Mouse (Mus musculus): ENCODE measurements around the gene Gm28635. TPM values are rescaled to one million over a fixed set of nuclear protein-coding genes. Genes with fewer than 3 reads are reported as not detected.

Gm28635 gene
- polyA plus RNA-seq (2012; rRNA removed) = not detected in 2 replicates

DNA sequence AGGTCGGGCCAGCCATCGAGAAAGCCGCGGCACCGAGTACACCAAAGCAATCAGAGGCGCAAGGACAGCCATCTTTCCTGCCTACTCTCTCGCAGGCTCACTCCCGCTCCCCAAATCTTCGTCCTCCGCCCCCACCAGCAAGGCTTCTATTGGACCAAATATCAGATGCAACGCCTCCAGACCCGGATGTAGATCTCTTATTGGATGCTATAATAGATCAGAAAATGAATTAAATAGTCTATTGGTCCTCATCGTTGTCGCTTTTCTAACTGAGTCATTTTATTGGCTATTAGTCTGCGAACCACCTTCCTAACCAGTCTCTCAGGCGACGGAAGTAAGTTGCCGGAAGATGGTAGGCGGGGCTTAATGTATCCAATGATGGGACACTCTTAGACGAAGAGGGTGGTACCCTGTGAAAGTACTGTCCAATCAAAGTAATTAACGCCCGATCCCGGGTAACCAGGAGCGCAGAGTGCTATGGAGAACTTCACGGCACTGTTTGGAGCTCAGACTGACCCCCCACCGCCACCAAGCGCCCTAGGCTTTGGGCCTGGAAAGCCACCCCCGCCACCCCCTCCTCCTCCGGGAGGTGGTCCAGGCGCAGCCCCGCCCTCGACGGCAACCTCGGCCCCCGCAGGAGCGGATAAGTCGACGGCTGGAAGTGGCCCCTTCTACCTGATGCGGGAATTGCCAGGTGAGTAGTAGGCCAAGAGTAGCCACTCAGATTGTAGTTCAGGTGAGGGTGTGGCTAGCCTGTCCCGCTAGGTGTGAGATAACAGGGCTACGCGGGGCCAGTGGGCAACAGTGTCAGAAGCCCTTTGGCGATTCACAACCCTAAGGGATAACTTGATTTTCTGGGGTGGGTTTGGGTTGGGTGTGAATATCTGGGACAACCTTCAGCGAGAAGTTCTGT, at the start of gene Gm28635, which contains the start of gene Med19:
Gene Gm28635, minus strand, starts transcription at position 74 of the 913 bp plus-strand sequence.
Gene Med19, plus strand, starts transcription at position 435 of the 913 bp plus-strand sequence.
- Histone ChIP-seq H3K27me3 (ENCODE audit: control insufficient read depth, insufficient read depth, low read length) (no peaks in the 10 kb centered on the region), H3K4me3 (ENCODE audit: extremely low read depth, insufficient read depth, insufficient read length) (peak within 1 kb of the TSS; percentile 86), H3K36me3 (ENCODE audit: control insufficient read depth, insufficient read depth, low read length) (peaks cover 10% of the 10 kb centered on the region), H3K27ac (ENCODE audit: insufficient read depth, low read length) (peak within 1 kb of the TSS; percentile 61), H3K4me1 (ENCODE audit: control insufficient read depth, insufficient read depth, insufficient read length) (no peaks in the 10 kb centered on the region; the same call in 1 of the 2 replicates)
- WGBS = under 1% methylated on average over 43 of the region's 44 CpGs
- no peak for TF ChIP-seq CTCF (IDR thresholded peaks at IDR 0.05; ENCODE audit: extremely low read depth, insufficient read depth, insufficient read length, insufficient replicate concordance)
- 0 out of 2 replicates have a peak, but pooled peaks have one; percentile 29 for TF ChIP-seq POLR2A (IDR thresholded peaks at IDR 0.05; ENCODE audit: low read depth, low read length)
- peak; percentile 88 to 99 for DNase-seq (ENCODE audit: low read depth in 1 of 2, low spot score in 2 of 2)

DNA sequence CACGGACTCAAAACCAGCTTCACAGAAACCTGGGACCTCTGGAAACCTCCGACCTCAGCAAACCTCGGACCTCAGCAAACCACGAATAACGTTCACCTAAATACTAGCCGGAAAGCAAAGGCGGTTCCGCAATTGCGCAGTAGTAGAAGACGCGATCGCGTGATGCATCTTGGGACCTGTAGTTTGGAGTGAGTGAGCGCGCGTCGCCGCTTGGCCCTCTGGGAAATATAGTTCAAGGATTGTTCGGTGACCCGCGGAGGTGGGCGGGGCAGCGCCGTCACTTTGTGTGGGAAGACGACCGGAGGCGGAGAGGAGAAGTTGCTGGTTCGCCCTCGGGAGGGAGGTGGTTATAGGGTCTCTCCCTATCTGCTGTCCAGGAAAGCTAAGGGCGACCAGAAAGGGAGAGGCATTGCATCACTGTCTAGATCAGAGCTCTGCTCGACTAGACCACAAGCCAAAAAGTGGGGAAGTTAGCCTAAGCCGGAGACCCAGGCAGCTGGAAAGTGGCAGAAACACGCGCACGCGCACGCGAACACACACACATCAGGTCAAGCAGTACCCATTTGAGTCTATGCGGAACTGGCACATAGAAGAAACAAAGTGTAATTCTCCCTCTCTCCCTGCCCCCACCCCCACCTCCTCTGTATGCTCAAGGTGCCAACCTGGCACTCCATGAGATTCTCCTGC, 49.5 kb upstream of the Gm28635 start, which contains the start of gene Clp1:
Gene Clp1, minus strand, starts transcription at position 179 of the 687 bp plus-strand sequence.
- WGBS = under 1% methylated on average over 39 of the region's 39 CpGs
- Histone ChIP-seq H3K27ac (ENCODE audit: insufficient read depth, low read length) (peak within 1 kb of the TSS; percentile 96), H3K36me3 (ENCODE audit: control insufficient read depth, insufficient read depth, low read length) (peaks cover 14% of the 10 kb centered on the region), H3K4me1 (ENCODE audit: control insufficient read depth, insufficient read depth, insufficient read length) (peaks cover 7% of the 10 kb centered on the region), H3K4me3 (ENCODE audit: extremely low read depth, insufficient read depth, insufficient read length) (peak within 1 kb of the TSS; percentile 80), H3K27me3 (ENCODE audit: control insufficient read depth, insufficient read depth, low read length) (no peaks in the 10 kb centered on the region)
- TF ChIP-seq CTCF (IDR thresholded peaks at IDR 0.05; ENCODE audit: extremely low read depth, insufficient read depth, insufficient read length, insufficient replicate concordance) (no peak), POLR2A (IDR thresholded peaks at IDR 0.05; ENCODE audit: low read depth, low read length) (peak; percentile 67)
- DNase-seq (ENCODE audit: low read depth in 1 of 2, low spot score in 2 of 2) = peak; percentile 94 to 96

DNA sequence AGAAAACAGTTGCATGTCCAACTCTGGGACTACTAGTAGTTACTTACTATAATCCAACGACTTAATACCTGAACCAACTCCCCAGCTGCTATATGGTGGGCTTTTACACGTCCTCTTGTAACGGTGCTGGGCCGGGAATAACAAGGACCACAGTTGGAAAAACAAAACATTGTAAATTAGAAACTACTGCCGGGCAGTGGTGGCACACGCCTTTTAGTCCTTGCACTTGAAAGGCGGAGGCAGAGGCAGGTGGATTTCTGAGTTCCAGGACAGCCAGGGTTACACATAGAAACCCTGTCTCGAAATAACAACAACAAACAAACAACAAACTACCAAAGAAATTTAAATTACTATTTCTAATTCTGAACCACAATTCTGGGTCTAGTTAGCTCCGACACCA, 48.9 kb upstream of the Gm28635 start:
- Histone ChIP-seq H3K4me1 (ENCODE audit: control insufficient read depth, insufficient read depth, insufficient read length) (peaks cover 7% of the 10 kb centered on the region), H3K27ac (ENCODE audit: insufficient read depth, low read length) (peak overlapping the region; percentile 36; the same call in 1 of the 2 replicates), H3K36me3 (ENCODE audit: control insufficient read depth, insufficient read depth, low read length) (peaks cover 14% of the 10 kb centered on the region), H3K4me3 (ENCODE audit: extremely low read depth, insufficient read depth, insufficient read length) (peak overlapping the region; percentile 80), H3K27me3 (ENCODE audit: control insufficient read depth, insufficient read depth, low read length) (no peaks in the 10 kb centered on the region)
- TF ChIP-seq POLR2A (IDR thresholded peaks at IDR 0.05; ENCODE audit: low read depth, low read length) (no peak), CTCF (IDR thresholded peaks at IDR 0.05; ENCODE audit: extremely low read depth, insufficient read depth, insufficient read length, insufficient replicate concordance) (no peak)
- no peak for DNase-seq (ENCODE audit: low read depth in 1 of 2, low spot score in 2 of 2)
- 2% methylated on average over 9 of the region's 9 CpGs for WGBS

DNA sequence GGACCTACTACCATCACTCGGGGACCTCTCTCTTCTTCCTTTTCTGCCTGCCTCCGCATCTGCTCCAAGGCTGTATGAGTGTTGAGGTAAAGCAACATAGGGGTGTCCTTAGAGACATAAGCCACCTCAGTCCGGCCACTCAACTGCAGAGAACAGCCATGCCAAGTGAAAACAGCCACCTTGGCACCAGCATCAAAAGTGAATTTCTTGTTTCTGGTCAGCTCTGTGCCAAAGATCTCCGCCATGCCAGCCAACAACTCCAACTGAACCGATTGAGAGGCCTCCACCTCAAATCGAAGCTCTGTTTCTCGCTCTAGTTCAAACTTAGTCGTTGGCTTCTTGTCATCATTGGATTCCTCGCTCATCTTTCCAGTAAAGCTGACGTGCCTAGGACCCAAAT, 47.9 kb upstream of the Gm28635 start:
- Histone ChIP-seq H3K27me3 (ENCODE audit: control insufficient read depth, insufficient read depth, low read length) (no peaks in the 10 kb centered on the region), H3K27ac (ENCODE audit: insufficient read depth, low read length) (no peak overlapping the region), H3K36me3 (ENCODE audit: control insufficient read depth, insufficient read depth, low read length) (peaks cover 15% of the 10 kb centered on the region), H3K4me3 (ENCODE audit: extremely low read depth, insufficient read depth, insufficient read length) (no peak overlapping the region), H3K4me1 (ENCODE audit: control insufficient read depth, insufficient read depth, insufficient read length) (peaks cover 7% of the 10 kb centered on the region)
- DNase-seq (ENCODE audit: low read depth in 1 of 2, low spot score in 2 of 2) = no peak
- 88% methylated on average over 10 of the region's 10 CpGs for WGBS
- TF ChIP-seq CTCF (IDR thresholded peaks at IDR 0.05; ENCODE audit: extremely low read depth, insufficient read depth, insufficient read length, insufficient replicate concordance) = no peak
- TF ChIP-seq POLR2A (IDR thresholded peaks at IDR 0.05; ENCODE audit: low read depth, low read length) = no peak

DNA sequence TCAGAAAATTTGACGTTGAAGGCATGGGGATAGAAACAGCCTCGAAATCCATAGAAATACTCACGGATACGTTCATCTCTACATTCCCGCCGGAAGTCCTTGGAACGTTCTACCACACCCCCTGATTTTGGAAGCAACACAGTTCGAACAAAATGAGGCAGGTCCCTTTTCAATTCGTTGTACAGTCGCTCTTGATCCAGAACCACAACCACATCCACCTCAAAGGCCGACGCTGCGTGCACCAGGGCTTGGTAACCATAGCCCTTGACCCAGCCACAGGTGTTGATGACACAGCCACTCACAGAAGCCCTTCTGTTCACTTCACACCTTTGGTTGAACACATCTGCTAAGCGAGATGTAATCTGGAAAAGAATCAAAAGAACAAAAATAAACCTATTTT, 46.0 kb upstream of the Gm28635 start:
- 84% methylated on average over 14 of the region's 14 CpGs for WGBS
- DNase-seq (ENCODE audit: low read depth in 1 of 2, low spot score in 2 of 2) = no peak
- no peak overlapping the region for H3K27ac ChIP-seq (ENCODE audit: insufficient read depth, low read length)
- peaks cover 15% of the 10 kb centered on the region for H3K36me3 ChIP-seq (ENCODE audit: control insufficient read depth, insufficient read depth, low read length)
- H3K4me3 ChIP-seq (ENCODE audit: extremely low read depth, insufficient read depth, insufficient read length) = no peak overlapping the region
- peaks cover 7% of the 10 kb centered on the region for H3K4me1 ChIP-seq (ENCODE audit: control insufficient read depth, insufficient read depth, insufficient read length)
- no peaks in the 10 kb centered on the region for H3K27me3 ChIP-seq (ENCODE audit: control insufficient read depth, insufficient read depth, low read length)
- no peak for TF ChIP-seq CTCF (IDR thresholded peaks at IDR 0.05; ENCODE audit: extremely low read depth, insufficient read depth, insufficient read length, insufficient replicate concordance)
- TF ChIP-seq POLR2A (IDR thresholded peaks at IDR 0.05; ENCODE audit: low read depth, low read length) = no peak

DNA sequence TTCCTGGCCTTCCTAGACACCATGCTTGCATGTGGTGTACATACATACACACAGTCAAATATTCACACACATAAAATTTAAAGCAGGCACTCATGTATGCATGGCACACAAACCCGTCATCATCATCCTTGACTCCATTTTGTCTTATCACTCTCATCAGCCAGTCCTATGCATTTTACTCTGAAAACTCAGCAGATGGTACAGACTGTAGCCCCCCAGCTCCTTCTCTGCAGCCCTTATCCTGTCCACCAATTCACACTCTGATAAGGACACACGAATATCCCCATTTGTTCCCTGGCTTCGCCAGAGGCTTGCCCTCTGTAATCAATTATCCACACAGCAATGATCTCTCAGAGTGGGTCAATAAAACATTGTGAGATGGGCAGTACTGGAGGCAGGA, 43.3 kb upstream of the Gm28635 start:
- Histone ChIP-seq H3K4me1 (ENCODE audit: control insufficient read depth, insufficient read depth, insufficient read length) (peaks cover 7% of the 10 kb centered on the region), H3K27me3 (ENCODE audit: control insufficient read depth, insufficient read depth, low read length) (no peaks in the 10 kb centered on the region), H3K27ac (ENCODE audit: insufficient read depth, low read length) (no peak overlapping the region), H3K36me3 (ENCODE audit: control insufficient read depth, insufficient read depth, low read length) (peaks cover 15% of the 10 kb centered on the region), H3K4me3 (ENCODE audit: extremely low read depth, insufficient read depth, insufficient read length) (no peak overlapping the region)
- TF ChIP-seq POLR2A (IDR thresholded peaks at IDR 0.05; ENCODE audit: low read depth, low read length) (no peak), CTCF (IDR thresholded peaks at IDR 0.05; ENCODE audit: extremely low read depth, insufficient read depth, insufficient read length, insufficient replicate concordance) (no peak)
- WGBS = 87% methylated on average over 3 of the region's 3 CpGs
- no peak for DNase-seq (ENCODE audit: low read depth in 1 of 2, low spot score in 2 of 2)
